Mouse (Mus musculus): ENCODE measurements at regions not wholly inside any gene's neighbourhood (a gene's known extent, or its start where the extent isn't known, plus 50 kb on each side); places are given as distances from the start of the nearest gene placed in this dataset.

- WGBS = 85% methylated on average over 6 of the region's 6 CpGs
- TF ChIP-seq POLR2A (IDR thresholded peaks at IDR 0.05; ENCODE audit: borderline replicate concordance, control insufficient read depth, low read depth, low read length) (no peak), CTCF (IDR thresholded peaks at IDR 0.05; ENCODE audit: control insufficient read depth, insufficient read depth, low read length) (no peak)
- no peak overlapping the region for H3K27ac ChIP-seq (ENCODE audit: control insufficient read depth, insufficient read depth, low read depth, low read length, poor library complexity)
- H3K4me1 ChIP-seq (ENCODE audit: control insufficient read depth, insufficient read depth, low read length) = no peaks in the 10 kb centered on the region
- H3K4me3 ChIP-seq (replicated peaks; ENCODE audit: control insufficient read depth, low read depth, low read length) = no peak overlapping the region
These were observed 64.5 kb upstream of the Fer start for GRCm38 (mm10) chr17:63798381-63798780.

DNA sequence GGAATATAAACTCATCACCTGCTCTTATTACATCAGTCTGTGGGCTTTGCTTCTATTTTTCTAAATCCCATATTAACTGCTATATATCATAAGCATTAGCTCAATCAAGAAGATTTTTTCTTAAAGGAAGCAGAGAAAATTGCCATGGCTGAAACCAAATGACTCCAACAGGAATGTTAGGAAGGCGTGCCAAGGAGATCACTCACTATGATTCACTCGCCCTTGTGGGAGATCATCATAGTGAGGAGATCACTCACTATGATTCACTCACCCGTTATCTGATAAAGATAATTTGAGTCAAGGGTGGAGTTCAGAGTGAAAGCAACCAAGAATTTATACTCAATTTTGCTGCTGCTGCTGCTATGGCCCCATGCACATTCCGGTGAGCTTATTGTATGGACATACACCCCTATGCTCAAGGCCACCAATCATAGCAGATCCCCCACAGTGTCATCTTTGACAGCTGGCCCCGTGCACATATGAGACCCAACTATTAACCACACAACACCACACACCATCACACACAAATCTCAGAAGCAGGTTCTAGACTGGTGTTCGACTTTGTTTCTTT, 63.8 kb upstream of the Fer start:
- TF ChIP-seq POLR2A (IDR thresholded peaks at IDR 0.05; ENCODE audit: borderline replicate concordance, control insufficient read depth, low read depth, low read length) (no peak), CTCF (IDR thresholded peaks at IDR 0.05; ENCODE audit: control insufficient read depth, insufficient read depth, low read length) (no peak)
- 79% methylated on average over 6 of the region's 6 CpGs for WGBS
- Histone ChIP-seq H3K4me1 (ENCODE audit: control insufficient read depth, insufficient read depth, low read length) (no peaks in the 10 kb centered on the region), H3K27ac (ENCODE audit: control insufficient read depth, insufficient read depth, low read depth, low read length, poor library complexity) (no peak overlapping the region), H3K4me3 (replicated peaks; ENCODE audit: control insufficient read depth, low read depth, low read length) (no peak overlapping the region)

DNA sequence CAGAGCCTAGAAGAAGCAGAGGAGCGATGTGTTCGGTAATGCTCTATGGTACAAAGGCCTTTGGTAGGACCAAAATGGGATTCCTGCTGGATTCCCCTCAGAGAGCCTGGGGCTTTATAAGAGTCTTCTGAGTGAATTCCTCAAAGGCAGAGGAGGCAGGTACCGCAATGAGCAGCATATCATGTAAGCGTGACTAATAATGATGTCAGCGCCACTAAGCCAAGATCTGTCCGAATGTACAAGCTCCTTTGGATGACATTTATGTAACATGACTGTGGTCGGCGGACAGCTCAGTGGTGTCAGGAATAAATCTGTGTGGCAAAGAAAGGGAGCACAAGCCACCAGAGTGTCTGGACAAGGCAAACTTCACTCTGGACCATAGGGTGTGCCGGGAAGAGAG, 61.5 kb upstream of the Fer start:
- TF ChIP-seq CTCF (IDR thresholded peaks at IDR 0.05; ENCODE audit: control insufficient read depth, insufficient read depth, low read length) = no peak
- TF ChIP-seq POLR2A (IDR thresholded peaks at IDR 0.05; ENCODE audit: borderline replicate concordance, control insufficient read depth, low read depth, low read length) = no peak
- no peak overlapping the region for H3K27ac ChIP-seq (ENCODE audit: control insufficient read depth, insufficient read depth, low read depth, low read length, poor library complexity)
- no peaks in the 10 kb centered on the region for H3K4me1 ChIP-seq (ENCODE audit: control insufficient read depth, insufficient read depth, low read length)
- H3K4me3 ChIP-seq (replicated peaks; ENCODE audit: control insufficient read depth, low read depth, low read length) = no peak overlapping the region
- 89% methylated on average over 9 of the region's 9 CpGs for WGBS

DNA sequence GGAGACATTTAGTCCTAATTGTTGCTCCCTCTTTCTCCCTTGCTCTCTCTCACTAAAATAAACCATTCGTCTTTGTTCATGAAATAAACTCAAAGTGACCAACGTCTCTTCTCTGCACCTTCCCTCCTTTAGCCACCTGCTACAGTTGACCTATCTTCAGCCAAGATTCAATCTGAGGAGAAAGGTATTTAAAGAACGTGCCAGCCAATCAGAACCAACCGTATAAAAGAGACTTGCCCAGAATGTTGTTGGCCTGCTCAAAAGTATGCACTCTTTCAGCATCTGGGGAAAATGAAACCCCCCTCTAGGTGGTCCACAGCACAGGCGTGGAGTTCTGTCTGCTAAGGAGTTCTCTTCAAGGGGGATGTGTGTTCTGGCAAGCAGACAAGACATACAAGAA, 60.0 kb upstream of the Fer start:
- Histone ChIP-seq H3K4me3 (replicated peaks; ENCODE audit: control insufficient read depth, low read depth, low read length) (no peak overlapping the region), H3K27ac (ENCODE audit: control insufficient read depth, insufficient read depth, low read depth, low read length, poor library complexity) (no peak overlapping the region), H3K4me1 (ENCODE audit: control insufficient read depth, insufficient read depth, low read length) (no peaks in the 10 kb centered on the region)
- TF ChIP-seq POLR2A (IDR thresholded peaks at IDR 0.05; ENCODE audit: borderline replicate concordance, control insufficient read depth, low read depth, low read length) (no peak), CTCF (IDR thresholded peaks at IDR 0.05; ENCODE audit: control insufficient read depth, insufficient read depth, low read length) (no peak)
- WGBS = 65% methylated on average over 5 of the region's 5 CpGs

GRCm38 (mm10) chr17:63803599-63803998, 59.3 kb upstream of the Fer start:
- 23% methylated on average over 11 of the region's 11 CpGs for WGBS
- no peak overlapping the region for H3K27ac ChIP-seq (ENCODE audit: control insufficient read depth, insufficient read depth, low read depth, low read length, poor library complexity)
- TF ChIP-seq CTCF (IDR thresholded peaks at IDR 0.05; ENCODE audit: control insufficient read depth, insufficient read depth, low read length) = peak; percentile 71
- TF ChIP-seq POLR2A (IDR thresholded peaks at IDR 0.05; ENCODE audit: borderline replicate concordance, control insufficient read depth, low read depth, low read length) = no peak
- no peaks in the 10 kb centered on the region for H3K4me1 ChIP-seq (ENCODE audit: control insufficient read depth, insufficient read depth, low read length)
- no peak overlapping the region for H3K4me3 ChIP-seq (replicated peaks; ENCODE audit: control insufficient read depth, low read depth, low read length)

DNA sequence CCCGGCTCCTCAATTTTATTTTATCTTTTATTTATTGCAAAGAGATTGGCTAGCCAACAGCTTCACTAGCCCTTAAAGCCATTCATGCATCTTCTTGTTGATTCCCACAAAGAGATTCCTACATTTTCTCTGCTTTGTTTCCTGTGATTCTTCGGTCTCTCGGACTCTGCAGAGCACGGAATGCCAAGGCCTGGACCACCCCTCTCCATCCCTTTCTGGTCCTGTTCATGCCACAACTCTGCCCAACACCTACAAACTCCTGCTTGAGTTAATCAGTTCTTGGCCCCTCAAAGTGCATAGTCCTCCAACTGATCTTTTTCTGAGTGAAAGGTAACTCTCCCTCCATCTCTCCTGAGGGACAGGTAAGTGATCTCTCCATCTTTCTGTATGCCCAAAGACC, 58.4 kb upstream of the Fer start:
- no peak overlapping the region for H3K4me3 ChIP-seq (replicated peaks; ENCODE audit: control insufficient read depth, low read depth, low read length)
- no peaks in the 10 kb centered on the region for H3K4me1 ChIP-seq (ENCODE audit: control insufficient read depth, insufficient read depth, low read length)
- TF ChIP-seq CTCF (IDR thresholded peaks at IDR 0.05; ENCODE audit: control insufficient read depth, insufficient read depth, low read length) (no peak), POLR2A (IDR thresholded peaks at IDR 0.05; ENCODE audit: borderline replicate concordance, control insufficient read depth, low read depth, low read length) (no peak)
- H3K27ac ChIP-seq (ENCODE audit: control insufficient read depth, insufficient read depth, low read depth, low read length, poor library complexity) = no peak overlapping the region
- 87% methylated on average over 4 of the region's 4 CpGs for WGBS

- Histone ChIP-seq H3K4me1 (ENCODE audit: control insufficient read depth, insufficient read depth, low read length) (no peaks in the 10 kb centered on the region), H3K27ac (ENCODE audit: control insufficient read depth, insufficient read depth, low read depth, low read length, poor library complexity) (no peak overlapping the region), H3K4me3 (replicated peaks; ENCODE audit: control insufficient read depth, low read depth, low read length) (no peak overlapping the region)
- TF ChIP-seq POLR2A (IDR thresholded peaks at IDR 0.05; ENCODE audit: borderline replicate concordance, control insufficient read depth, low read depth, low read length) (no peak), CTCF (IDR thresholded peaks at IDR 0.05; ENCODE audit: control insufficient read depth, insufficient read depth, low read length) (no peak)
- WGBS = 74% methylated on average over 10 of the region's 10 CpGs
These were observed 56.5 kb upstream of the Fer start for GRCm38 (mm10) chr17:63806360-63806759.

DNA sequence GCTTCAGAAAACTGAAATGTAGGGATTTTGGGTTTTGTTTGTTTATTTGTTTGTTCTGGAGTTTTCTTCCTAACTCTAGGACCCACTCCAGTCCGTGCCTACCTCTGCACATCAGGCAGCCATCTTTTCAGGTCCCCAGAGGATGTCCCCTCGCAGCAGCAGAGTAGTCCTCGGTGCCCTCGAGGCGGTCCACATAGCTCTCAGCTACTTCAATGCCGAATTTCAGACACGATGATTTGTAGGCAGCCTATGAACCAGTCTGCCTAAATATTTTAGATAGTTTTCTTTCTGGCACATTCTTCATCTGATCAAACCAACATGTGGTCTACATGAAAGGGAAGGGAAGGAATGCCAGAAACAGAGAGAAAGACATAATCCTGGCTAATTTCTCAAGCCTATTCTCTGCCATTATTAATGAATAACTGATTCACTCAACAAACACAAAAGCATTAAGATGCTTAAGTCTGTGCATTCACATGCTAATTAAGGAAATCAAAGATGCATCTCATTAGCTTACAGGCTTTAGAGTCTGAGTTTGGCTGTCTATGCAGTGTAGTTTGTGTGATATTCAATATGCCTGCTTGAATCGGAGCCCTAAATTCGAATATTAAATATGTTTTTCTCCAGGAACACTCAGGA, 55.2 kb upstream of the Fer start:
- TF ChIP-seq POLR2A (IDR thresholded peaks at IDR 0.05; ENCODE audit: borderline replicate concordance, control insufficient read depth, low read depth, low read length) = no peak
- TF ChIP-seq CTCF (IDR thresholded peaks at IDR 0.05; ENCODE audit: control insufficient read depth, insufficient read depth, low read length) = no peak
- no peak overlapping the region for H3K27ac ChIP-seq (ENCODE audit: control insufficient read depth, insufficient read depth, low read depth, low read length, poor library complexity)
- H3K4me1 ChIP-seq (ENCODE audit: control insufficient read depth, insufficient read depth, low read length) = no peaks in the 10 kb centered on the region
- no peak overlapping the region for H3K4me3 ChIP-seq (replicated peaks; ENCODE audit: control insufficient read depth, low read depth, low read length)
- 82% methylated on average over 9 of the region's 9 CpGs for WGBS

DNA sequence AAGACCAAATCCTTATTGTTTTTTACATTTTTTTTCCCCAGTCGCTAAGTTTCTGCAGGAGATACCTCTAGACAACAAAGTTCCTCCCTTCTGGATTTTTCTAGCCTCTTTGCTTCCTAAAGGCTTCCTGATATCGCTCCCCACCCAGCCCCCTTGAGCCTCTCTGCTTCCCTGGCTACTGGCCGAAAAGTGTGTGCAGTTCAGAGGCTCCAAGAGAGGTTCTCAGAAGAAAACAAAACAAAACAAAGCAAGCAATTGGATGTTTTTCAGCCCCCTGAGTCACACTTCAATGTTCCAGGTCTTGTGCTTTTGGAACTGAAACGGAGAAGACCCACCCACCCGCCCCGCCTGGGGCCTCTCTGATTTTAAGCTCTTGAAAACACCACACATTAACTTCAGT, 54.1 kb upstream of the Fer start:
- WGBS = 80% methylated on average over 6 of the region's 6 CpGs
- Histone ChIP-seq H3K4me3 (replicated peaks; ENCODE audit: control insufficient read depth, low read depth, low read length) (no peak overlapping the region), H3K4me1 (ENCODE audit: control insufficient read depth, insufficient read depth, low read length) (no peaks in the 10 kb centered on the region), H3K27ac (ENCODE audit: control insufficient read depth, insufficient read depth, low read depth, low read length, poor library complexity) (no peak overlapping the region)
- TF ChIP-seq CTCF (IDR thresholded peaks at IDR 0.05; ENCODE audit: control insufficient read depth, insufficient read depth, low read length) (no peak), POLR2A (IDR thresholded peaks at IDR 0.05; ENCODE audit: borderline replicate concordance, control insufficient read depth, low read depth, low read length) (no peak)

All from bone marrow, adult 2 months (tissue).